In the genomic region with DNA sequence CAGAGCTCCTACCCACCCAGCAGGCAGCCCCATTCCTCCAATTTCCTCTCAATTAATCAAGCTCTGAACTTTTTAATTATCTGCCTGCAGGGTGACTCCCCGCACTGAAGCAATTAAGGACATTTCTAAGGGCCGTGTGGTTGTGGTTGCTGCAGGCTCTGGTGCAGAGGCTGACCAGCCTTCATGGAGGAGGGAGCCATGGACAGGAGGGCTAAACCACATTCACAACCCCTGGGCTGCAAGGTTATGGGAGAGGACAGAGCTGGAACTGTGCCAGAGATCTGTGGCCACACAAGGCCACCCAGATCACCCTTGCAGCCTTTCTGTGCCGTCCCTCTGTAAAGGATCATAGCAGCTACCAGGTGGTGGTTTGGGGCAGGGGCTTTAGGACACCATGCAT, we compare ENCODE assay signal across 12 mouse cellular contexts.
DNase-seq lines count a peak whose midpoint lies in the region; ATAC-seq and TF ChIP-seq lines count a peak whose summit lies in the region.
"Had no signal": no experiment of that assay in that cellular context is flagged by ENCODE, and none has a peak within 500 bp of the region (broad histone marks: within the 10 kb centered on the region; RNA-seq: fewer than 3 reads in every experiment).

No protein-coding gene starts in this region.

- no peak overlapping the region for H3K9ac ChIP-seq in kidney, embryonic 14.5 days (ENCODE audit: low read depth, low read length)
- H3K9ac ChIP-seq: heart, embryonic 15.5 days; hindbrain, embryonic 14.5 days; lung, embryonic 15.5 days; neural tube, embryonic 12.5 days had no signal

- no peak for ATAC-seq in cerebellum, adult (ENCODE audit: insufficient number of reproducible peaks, low FRiP score, low TSS enrichment)
- peak; percentile 14; the same call in 1 of the 2 replicates for ATAC-seq in kidney, embryonic 14.5 days (ENCODE audit: low FRiP score, low TSS enrichment)

- no peak for TF ChIP-seq POLR2A in lung, adult 2 months (IDR thresholded peaks at IDR 0.05; ENCODE audit: borderline replicate concordance, extremely low read depth, low read depth, low read length)

- peak; percentile 18 for DNase-seq in cerebellum, adult 11 months
- no peak for DNase-seq in kidney, adult 11 months
- peak; percentile 68 for DNase-seq in adrenal gland, postnatal 10 days
- DNase-seq in kidney, postnatal 14 days: peak; percentile 40
- no peak for DNase-seq in c-Kit-positive CD71-positive TER-119-positive erythroid progenitor cells, embryonic 14.5 days (ENCODE audit: low spot score)
- DNase-seq in lung, adult 2 months: no peak

- no peaks in the 10 kb centered on the region for H3K36me3 ChIP-seq in kidney, embryonic 14.5 days (ENCODE audit: control insufficient read depth, insufficient read depth, low read length)
- H3K36me3 ChIP-seq: heart, embryonic 15.5 days; lung, embryonic 15.5 days; neural tube, embryonic 12.5 days had no signal

- H3K9me3 ChIP-seq in kidney, embryonic 14.5 days (ENCODE audit: control insufficient read depth, low read length): no peaks in the 10 kb centered on the region
- H3K9me3 ChIP-seq: heart, embryonic 15.5 days; lung, embryonic 15.5 days; neural tube, embryonic 12.5 days had no signal

- H3K27ac ChIP-seq in kidney, embryonic 14.5 days (ENCODE audit: low read depth, low read length): peak overlapping the region; percentile 75
- H3K27ac ChIP-seq: heart, embryonic 15.5 days; hindbrain, embryonic 14.5 days; lung, embryonic 15.5 days; neural tube, embryonic 12.5 days had no signal

- no peaks in the 10 kb centered on the region for H3K27me3 ChIP-seq in kidney, embryonic 14.5 days (ENCODE audit: control insufficient read depth, insufficient read depth, low read length)
- H3K27me3 ChIP-seq: lung, embryonic 15.5 days; neural tube, embryonic 12.5 days had no signal

- 7% methylated on average over 3 of the region's 3 CpGs for WGBS in kidney, embryonic 14.5 days
- WGBS in lung, adult 2 months: 62% methylated on average over 3 of the region's 3 CpGs

- TF ChIP-seq CTCF in lung, adult 2 months (IDR thresholded peaks at IDR 0.05; ENCODE audit: insufficient read depth, low read length): no peak

- H3K4me1 ChIP-seq in kidney, embryonic 14.5 days (ENCODE audit: control insufficient read depth, insufficient read depth, low read length): peaks cover 40% of the 10 kb centered on the region
- no peaks in the 10 kb centered on the region for H3K4me1 ChIP-seq in lung, adult 2 months (ENCODE audit: control insufficient read depth, insufficient read depth, low read length)
- H3K4me1 ChIP-seq: lung, embryonic 15.5 days had no signal

- no peak overlapping the region for H3K4me3 ChIP-seq in kidney, embryonic 14.5 days (ENCODE audit: low read length)
- no peak overlapping the region for H3K4me3 ChIP-seq in lung, adult 2 months (replicated peaks; ENCODE audit: extremely low read depth, low read depth, low read length)
- H3K4me3 ChIP-seq: heart, embryonic 15.5 days; lung, embryonic 15.5 days; neural tube, embryonic 12.5 days had no signal

- H3K4me2 ChIP-seq in kidney, embryonic 14.5 days (replicated peaks; ENCODE audit: low read depth, low read length): 0 out of 2 replicates have a peak overlapping the region, but pooled peaks have one; percentile 2
- H3K4me2 ChIP-seq: heart, embryonic 15.5 days; hindbrain, embryonic 14.5 days; lung, embryonic 15.5 days; neural tube, embryonic 12.5 days had no signal

Comparison
In these comparisons a context has a peak if more than half of its experiments do, and no peak if none do; other contexts are left out.
1. DNase-seq: peak in cerebellum, adult 11 months (single experiment), adrenal gland, postnatal 10 days (single experiment) and kidney, postnatal 14 days (single experiment); none in kidney, adult 11 months (single experiment), c-Kit-positive CD71-positive TER-119-positive erythroid progenitor cells, embryonic 14.5 days (single experiment) and lung, adult 2 months (single experiment).